ENCODE assay signal across 8 mouse cellular contexts in genomic region chr17:46857903-46858748, GRCm38 (mm10). TPM values are rescaled to one million over a fixed set of nuclear protein-coding genes. Genes with fewer than 3 reads are reported as not detected.
DNase-seq lines count a peak whose midpoint lies in the region; ATAC-seq and TF ChIP-seq lines count a peak whose summit lies in the region.

TSS of gene Bicral (minus strand) at chr17:46858482.

- DNase-seq in adrenal gland, postnatal 25 days, result peak; percentile 76
- DNase-seq in embryonic facial prominence, embryonic 14.5 days (ENCODE audit: low spot score), result peak; percentile 95
- no peak for DNase-seq in heart, embryonic 10.5 days (ENCODE audit: low spot score)
- peak; percentile 81 for DNase-seq in naive thymus-derived CD4-positive, alpha-beta T cell, adult 2 months (ENCODE audit: low read depth)
- DNase-seq in splenic B cell, adult 2 months (ENCODE audit: low read depth, low spot score), result peak; percentile 72

- TF ChIP-seq CTCF in C2C12 (IDR thresholded peaks at IDR 0.05; ENCODE audit: control insufficient read depth, insufficient read depth, insufficient read length), result no peak

- H3K9me3 ChIP-seq in embryonic facial prominence, embryonic 14.5 days (ENCODE audit: control insufficient read depth, low read length), result no peaks in the 10 kb centered on the region
- no peaks in the 10 kb centered on the region for H3K9me3 ChIP-seq in heart, embryonic 10.5 days
- no peaks in the 10 kb centered on the region for H3K9me3 ChIP-seq in kidney, embryonic 14.5 days (ENCODE audit: control insufficient read depth, low read length)
- H3K9me3 ChIP-seq in liver, embryonic 12.5 days (replicated peaks), result no peaks in the 10 kb centered on the region

- peak within 1 kb of the TSS; percentile 97 for H3K4me3 ChIP-seq in C2C12 (ENCODE audit: insufficient read depth, poor library complexity, severe bottlenecking)
- peak within 1 kb of the TSS; percentile 100 for H3K4me3 ChIP-seq in embryonic facial prominence, embryonic 14.5 days (ENCODE audit: low read depth, low read length)
- H3K4me3 ChIP-seq in heart, embryonic 10.5 days, result peak within 1 kb of the TSS; percentile 94
- H3K4me3 ChIP-seq in kidney, embryonic 14.5 days (ENCODE audit: low read length), result peak within 1 kb of the TSS; percentile 99
- H3K4me3 ChIP-seq in liver, embryonic 12.5 days, result peak within 1 kb of the TSS; percentile 97

- peak; percentile 77 for ATAC-seq in embryonic facial prominence, embryonic 14.5 days (ENCODE audit: low read depth)
- ATAC-seq in kidney, embryonic 14.5 days (ENCODE audit: low FRiP score, low TSS enrichment), result peak; percentile 86
- ATAC-seq in liver, embryonic 12.5 days, result peak; percentile 33; the same call in 1 of the 2 replicates

- under 1% methylated on average over 56 of the region's 65 CpGs for WGBS in embryonic facial prominence, embryonic 14.5 days
- 3% methylated on average over 55 of the region's 65 CpGs for WGBS in heart, embryonic 10.5 days
- under 1% methylated on average over 62 of the region's 65 CpGs for WGBS in kidney, embryonic 14.5 days
- WGBS in liver, embryonic 12.5 days (ENCODE audit: insufficient replicate concordance), result under 1% methylated on average over 56 of the region's 65 CpGs

- peaks cover 3% of the 10 kb centered on the region for H3K36me3 ChIP-seq in C2C12 (ENCODE audit: control insufficient read depth, insufficient read depth)
- H3K36me3 ChIP-seq in embryonic facial prominence, embryonic 14.5 days (ENCODE audit: control insufficient read depth, insufficient read depth, low read length), result no peaks in the 10 kb centered on the region
- H3K36me3 ChIP-seq in heart, embryonic 10.5 days, result no peaks in the 10 kb centered on the region
- H3K36me3 ChIP-seq in kidney, embryonic 14.5 days (ENCODE audit: control insufficient read depth, insufficient read depth, low read length), result no peaks in the 10 kb centered on the region
- no peaks in the 10 kb centered on the region for H3K36me3 ChIP-seq in liver, embryonic 12.5 days
- no peaks in the 10 kb centered on the region for H3K36me3 ChIP-seq in splenic B cell, adult 2 months (ENCODE audit: control insufficient read depth, insufficient read depth, low read length, poor library complexity, severe bottlenecking)

- no peaks in the 10 kb centered on the region for H3K27me3 ChIP-seq in C2C12 (ENCODE audit: control insufficient read depth, insufficient read depth, insufficient read length)
- no peaks in the 10 kb centered on the region for H3K27me3 ChIP-seq in embryonic facial prominence, embryonic 14.5 days (replicated peaks; ENCODE audit: control insufficient read depth, insufficient read depth, low read length)
- no peaks in the 10 kb centered on the region for H3K27me3 ChIP-seq in heart, embryonic 10.5 days (ENCODE audit: insufficient read depth, poor library complexity, severe bottlenecking)
- no peaks in the 10 kb centered on the region for H3K27me3 ChIP-seq in kidney, embryonic 14.5 days (ENCODE audit: control insufficient read depth, insufficient read depth, low read length)
- no peaks in the 10 kb centered on the region for H3K27me3 ChIP-seq in liver, embryonic 12.5 days (replicated peaks)
- no peaks in the 10 kb centered on the region for H3K27me3 ChIP-seq in splenic B cell, adult 2 months (ENCODE audit: control insufficient read depth, insufficient read depth, low read length, poor library complexity, severe bottlenecking)

- peaks cover 13% of the 10 kb centered on the region; the same call in 1 of the 2 replicates for H3K4me1 ChIP-seq in embryonic facial prominence, embryonic 14.5 days (ENCODE audit: control insufficient read depth, insufficient read depth, low read length)
- H3K4me1 ChIP-seq in heart, embryonic 10.5 days, result peaks cover 31% of the 10 kb centered on the region
- peaks cover 23% of the 10 kb centered on the region for H3K4me1 ChIP-seq in kidney, embryonic 14.5 days (ENCODE audit: control insufficient read depth, insufficient read depth, low read length)
- H3K4me1 ChIP-seq in liver, embryonic 12.5 days, result peaks cover 36% of the 10 kb centered on the region

- H3ac ChIP-seq in C2C12 (ENCODE audit: control insufficient read depth, insufficient read length, low read depth), result peak within 1 kb of the TSS; percentile 99

- H3K79me2 ChIP-seq in C2C12 (ENCODE audit: control insufficient read depth, insufficient read depth), result peaks cover 43% of the 10 kb centered on the region

- peak within 1 kb of the TSS; percentile 100 for H3K9ac ChIP-seq in embryonic facial prominence, embryonic 14.5 days (ENCODE audit: low read depth, low read length)
- H3K9ac ChIP-seq in kidney, embryonic 14.5 days (ENCODE audit: low read depth, low read length), result peak within 1 kb of the TSS; percentile 100
- H3K9ac ChIP-seq in liver, embryonic 12.5 days, result peak within 1 kb of the TSS; percentile 100

- H3K4me2 ChIP-seq in embryonic facial prominence, embryonic 14.5 days (ENCODE audit: low read depth, low read length), result peak within 1 kb of the TSS; percentile 68
- peak within 1 kb of the TSS; percentile 55 for H3K4me2 ChIP-seq in kidney, embryonic 14.5 days (replicated peaks; ENCODE audit: low read depth, low read length)
- H3K4me2 ChIP-seq in liver, embryonic 12.5 days, result peak within 1 kb of the TSS; percentile 74

- peak within 1 kb of the TSS; percentile 100 for H3K27ac ChIP-seq in embryonic facial prominence, embryonic 14.5 days (replicated peaks; ENCODE audit: low read depth, low read length)
- H3K27ac ChIP-seq in heart, embryonic 10.5 days, result peak within 1 kb of the TSS; percentile 100
- peak within 1 kb of the TSS; percentile 100 for H3K27ac ChIP-seq in kidney, embryonic 14.5 days (ENCODE audit: low read depth, low read length)
- H3K27ac ChIP-seq in liver, embryonic 12.5 days, result peak within 1 kb of the TSS; percentile 99

- peaks cover 34% of the 10 kb centered on the region for H3K79me3 ChIP-seq in C2C12 (ENCODE audit: low read depth)

TF ChIP-seq in C2C12, 6 proteins besides CTCF, POLR2A, EP300 and RAD21:
- no peak for TF ChIP-seq CEBPB (IDR thresholded peaks at IDR 0.05; ENCODE audit: low read depth)
- no peak for TF ChIP-seq FOSL1 (IDR thresholded peaks at IDR 0.05; ENCODE audit: insufficient read depth, low read length, poor library complexity, severe bottlenecking)
- no peak for TF ChIP-seq MAX (IDR thresholded peaks at IDR 0.05)
- no peak for TF ChIP-seq MYOG (IDR thresholded peaks at IDR 0.05; ENCODE audit: control insufficient read depth, extremely low read depth, insufficient read length)
- TF ChIP-seq MYOD1 (IDR thresholded peaks at IDR 0.05; ENCODE audit: control insufficient read depth, insufficient read length, low read depth), result no peak
- no peak for TF ChIP-seq USF1 (IDR thresholded peaks at IDR 0.05; ENCODE audit: low read depth)
TF ChIP-seq in C2C12: peak in this region for 0.

RNA-seq across cellular contexts. Expression of gene Bicral, which starts in this region (rescaled TPM):
- 3.9 TPM for polyA plus RNA-seq in C2C12 (2012; fragmentation: generic; extraction: Trizol)
- total RNA-seq in adrenal gland, postnatal 25 days (2021), result 24.6 and 26.0 TPM in 2 replicates
- 5.3 and 5.7 TPM in 2 replicates for polyA plus RNA-seq in embryonic facial prominence, embryonic 14.5 days (2014; fragmentation: Nextera tagmentation; extraction: Ambion mirVana)
- 3.3 and 3.4 TPM in 2 replicates for polyA plus RNA-seq in heart, embryonic 10.5 days (2016; fragmentation: Nextera tagmentation; extraction: Ambion mirVana)
- 2.6 and 5.2 TPM in 2 replicates for polyA plus RNA-seq in kidney, embryonic 14.5 days (2014; fragmentation: Nextera tagmentation; extraction: Ambion mirVana)
- polyA plus RNA-seq in liver, embryonic 12.5 days (2016; fragmentation: Nextera tagmentation; extraction: Ambion mirVana), result 4.8 and 5.2 TPM in 2 replicates

Comparison
In these comparisons a context has a peak if more than half of its experiments do, and no peak if none do; other contexts are left out.
1. ATAC-seq: peak in every context shown above with its lines; median percentile 86 in kidney, embryonic 14.5 days; 77 in embryonic facial prominence, embryonic 14.5 days; 33 in liver, embryonic 12.5 days.